Mouse (Mus musculus): ENCODE results near the gene Aifm3.

- TF ChIP-seq CTCF (IDR thresholded peaks at IDR 0.05; ENCODE audit: borderline replicate concordance, insufficient read depth, low read depth, low read length), result no peak
- no peak for TF ChIP-seq POLR2A (IDR thresholded peaks at IDR 0.05; ENCODE audit: borderline replicate concordance, insufficient read depth, low read length)
Measured at GRCm38 (mm10) chr16:17536584-17536983, 47.2 kb downstream of the Aifm3 start.

Measured in cerebellum, adult 2 months (tissue).